Mouse (Mus musculus) ES-E14 (cell line): ENCODE measurements at regions not wholly inside any gene's neighbourhood (a gene's known extent, or its start where the extent isn't known, plus 50 kb on each side); places are given as distances from the start of the nearest gene placed in this dataset.

Experiments
- DNase-seq: peaks from one replicate; pipeline ENCODE4 v3.0.0-alpha.2; 2013; ENCODE audit warnings: low read depth, low spot score
- H3K27ac ChIP-seq: 2 replicates; pipeline ENCODE4 v1.5.1; 2012; ENCODE audit warnings: low read depth, mild to moderate bottlenecking, low read length, moderate library complexity, mixed read lengths; ENCODE audit not compliant: poor library complexity, insufficient read depth, severe bottlenecking
- H3K36me3 ChIP-seq: 2 replicates; pipeline ENCODE4 v1.6.1; 2012; ENCODE audit warnings: mild to moderate bottlenecking, low read length, moderate library complexity, mixed read lengths; ENCODE audit not compliant: control insufficient read depth, poor library complexity, insufficient read depth, severe bottlenecking
- H3K4me1 ChIP-seq, 2 experiments: fragments of 150-350 bp in 1 of 2; sonication (generic) in 1 of 2; 2 replicates each; pipeline ENCODE4 v1.6.1; 2012; ENCODE audit warnings: low read length in 2 of 2, mild to moderate bottlenecking in 1 of 2, mixed read lengths in 1 of 2; ENCODE audit not compliant: control insufficient read depth in 2 of 2, insufficient read depth in 2 of 2, poor library complexity in 1 of 2
- H3K4me3 ChIP-seq, 2 experiments: fragments of 150-350 bp in 1 of 2; sonication (generic) in 1 of 2; 2 replicates each; pipeline ENCODE4 v1.5.1; 2012; ENCODE audit warnings: low read length in 2 of 2, low read depth in 1 of 2, mild to moderate bottlenecking in 1 of 2, mixed read lengths in 1 of 2; ENCODE audit not compliant: insufficient read depth in 1 of 2, poor library complexity in 1 of 2, severe bottlenecking in 1 of 2
- H3K9ac ChIP-seq: 2 replicates; pipeline ENCODE4 v1.6.1; 2012; ENCODE audit warnings: low read depth, mild to moderate bottlenecking, low read length, mixed read lengths; ENCODE audit not compliant: poor library complexity, insufficient read depth, severe bottlenecking
- H3K9me3 ChIP-seq: fragments of 150-350 bp; sonication (generic); 2 replicates; pipeline ENCODE4 v1.6.1; 2012; ENCODE audit warnings: low read depth, mild to moderate bottlenecking, low read length; ENCODE audit not compliant: control insufficient read depth, insufficient read depth
- CHD2 ChIP-seq: IDR thresholded peaks from 2 replicates; pipeline ENCODE4 v1.6.1; 2014; ENCODE audit warnings: mild to moderate bottlenecking, low read depth, low read length, inconsistent platforms
- HCFC1 ChIP-seq: IDR thresholded peaks from 2 replicates; pipeline ENCODE4 v1.6.1; 2012; ENCODE audit warnings: low read length, inconsistent platforms, borderline replicate concordance; ENCODE audit not compliant: insufficient read depth
- MAFK ChIP-seq: IDR thresholded peaks from 2 replicates; pipeline ENCODE4 v1.6.1; 2014; ENCODE audit warnings: mild to moderate bottlenecking, low read depth, low read length, inconsistent platforms; ENCODE audit not compliant: insufficient read depth
- ZC3H11A ChIP-seq: IDR thresholded peaks from 2 replicates; pipeline ENCODE4 v1.6.1; 2012; ENCODE audit warnings: low read depth, mild to moderate bottlenecking, inconsistent platforms, low read length, borderline replicate concordance
- ZNF384 ChIP-seq: IDR thresholded peaks from 2 replicates; pipeline ENCODE4 v1.6.1; 2012; ENCODE audit warnings: low read depth, low read length, inconsistent platforms
- in situ Hi-C, 2 experiments: fragments of 600-800 bp; cut with MboI; formaldehyde crosslinking; loops; one replicate each; pipeline ENCODE4 v1.15.1; 2025; ENCODE audit warnings: low sequenced_read_pairs in 2 of 2, inconsistent platforms in 1 of 2; ENCODE audit not compliant: unreplicated experiment in 2 of 2

- Histone ChIP-seq H3K4me1 (no peaks in the 10 kb centered on the region), H3K36me3 (no peaks in the 10 kb centered on the region), H3K27ac (no peak overlapping the region), H3K9me3 (no peaks in the 10 kb centered on the region), H3K4me3 (no peak overlapping the region), H3K9ac (no peak overlapping the region)
- no peak for DNase-seq
- in situ Hi-C loops, result no loop called here
- TF ChIP-seq HCFC1 (no peak), MAFK (no peak), ZC3H11A (no peak), CHD2 (no peak), ZNF384 (no peak)
Measured at GRCm38 (mm10) chr11:7912036-7912435, 698.3 kb upstream of the Igfbp3 start.

- Histone ChIP-seq H3K27ac (no peak overlapping the region), H3K9ac (no peak overlapping the region), H3K4me1 (peaks cover 0 to 3% of the 10 kb centered on the region in 2 experiments; a peak in 1 of 4 replicates), H3K4me3 (no peak overlapping the region), H3K36me3 (no peaks in the 10 kb centered on the region), H3K9me3 (no peaks in the 10 kb centered on the region)
- in situ Hi-C loops, result no loop called here
- no peak for DNase-seq
- no peak for TF ChIP-seq CHD2
- no peak for TF ChIP-seq MAFK
Measured at GRCm38 (mm10) chr11:7900266-7900665, 686.5 kb upstream of the Igfbp3 start.

- Histone ChIP-seq H3K4me3 (no peak overlapping the region), H3K27ac (no peak overlapping the region), H3K9ac (no peak overlapping the region), H3K36me3 (no peaks in the 10 kb centered on the region), H3K9me3 (no peaks in the 10 kb centered on the region), H3K4me1 (peaks cover 0 to 3% of the 10 kb centered on the region in 2 experiments; a peak in 1 of 4 replicates)
- in situ Hi-C loops, result no loop called here
- TF ChIP-seq CHD2 (no peak), ZC3H11A (no peak), ZNF384 (no peak), MAFK (no peak), HCFC1 (no peak)
- no peak for DNase-seq
Measured at GRCm38 (mm10) chr11:7898204-7898603, 684.5 kb upstream of the Igfbp3 start.

GRCm38 (mm10) chr11:7880506-7880905 lies 666.8 kb upstream of the Igfbp3 start:
- Histone ChIP-seq H3K9me3 (no peaks in the 10 kb centered on the region), H3K4me1 (no peaks in the 10 kb centered on the region), H3K36me3 (no peaks in the 10 kb centered on the region), H3K27ac (no peak overlapping the region), H3K4me3 (no peak overlapping the region), H3K9ac (no peak overlapping the region)
- TF ChIP-seq CHD2, result no peak
- TF ChIP-seq ZC3H11A, result no peak
- TF ChIP-seq MAFK, result no peak
- in situ Hi-C loops, result no loop called here
- peak; percentile 3 for DNase-seq

GRCm38 (mm10) chr11:7864116-7864515 lies 650.4 kb upstream of the Igfbp3 start:
- H3K27ac ChIP-seq, result no peak overlapping the region
- no peaks in the 10 kb centered on the region for H3K4me1 ChIP-seq
- in situ Hi-C loops, result no loop called here
- H3K9me3 ChIP-seq, result no peaks in the 10 kb centered on the region
- TF ChIP-seq ZNF384 (no peak), CHD2 (no peak), HCFC1 (no peak), MAFK (no peak), ZC3H11A (no peak)
- H3K36me3 ChIP-seq, result no peaks in the 10 kb centered on the region
- DNase-seq, result no peak
- H3K4me3 ChIP-seq, result no peak overlapping the region
- no peak overlapping the region for H3K9ac ChIP-seq
